Mouse (Mus musculus): ENCODE measurements at regions not wholly inside any gene's neighbourhood (a gene's known extent, or its start where the extent isn't known, plus 50 kb on each side); places are given as distances from the start of the nearest gene placed in this dataset.
"Not testable (repeated sequence)": the region's sequence is repeated elsewhere in the genome, so short reads cannot be mapped to it uniquely, and the experiment has no call there.

DNA sequence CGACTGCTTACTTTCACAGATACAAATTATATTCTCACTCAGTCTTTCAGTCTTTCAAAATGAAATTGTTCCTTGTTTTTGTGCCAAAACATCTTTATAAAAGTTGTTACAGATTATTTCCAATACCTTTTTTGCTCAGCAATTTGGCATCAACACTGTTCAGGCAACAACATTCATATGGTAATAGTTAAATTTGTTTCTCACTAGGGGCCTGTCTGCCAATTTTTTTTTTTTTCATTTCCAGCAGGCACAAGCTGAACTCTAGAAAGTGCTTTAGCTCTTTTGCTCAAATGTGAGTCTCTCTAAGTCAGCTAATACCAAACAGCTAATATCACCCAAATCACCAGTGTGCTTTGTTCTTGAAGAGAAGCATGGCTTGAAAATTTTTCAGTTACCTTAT, 199.4 kb downstream of the Antxr2 start:
- no peak for DNase-seq (ENCODE audit: low spot score)

DNA sequence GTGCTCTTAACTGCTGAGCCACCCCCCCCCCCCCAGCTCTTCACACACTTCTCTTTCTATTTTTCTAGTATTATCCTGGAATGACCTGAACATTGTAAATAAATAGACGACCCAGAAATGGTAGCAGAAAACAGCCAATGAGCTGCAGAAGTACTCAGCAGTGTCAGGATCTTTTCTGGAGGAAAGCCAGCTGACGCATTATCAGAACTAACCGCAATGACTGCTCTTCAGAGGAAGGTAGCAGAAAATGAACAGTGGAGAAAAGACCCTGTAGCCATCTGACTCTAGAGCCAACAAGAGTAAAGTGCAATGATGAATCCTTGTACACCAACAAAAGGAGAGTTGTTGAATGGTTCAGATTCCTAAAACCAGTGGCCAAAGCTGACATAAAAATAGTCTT, 213.4 kb downstream of the Antxr2 start:
- DNase-seq (ENCODE audit: low spot score) = no peak

DNA sequence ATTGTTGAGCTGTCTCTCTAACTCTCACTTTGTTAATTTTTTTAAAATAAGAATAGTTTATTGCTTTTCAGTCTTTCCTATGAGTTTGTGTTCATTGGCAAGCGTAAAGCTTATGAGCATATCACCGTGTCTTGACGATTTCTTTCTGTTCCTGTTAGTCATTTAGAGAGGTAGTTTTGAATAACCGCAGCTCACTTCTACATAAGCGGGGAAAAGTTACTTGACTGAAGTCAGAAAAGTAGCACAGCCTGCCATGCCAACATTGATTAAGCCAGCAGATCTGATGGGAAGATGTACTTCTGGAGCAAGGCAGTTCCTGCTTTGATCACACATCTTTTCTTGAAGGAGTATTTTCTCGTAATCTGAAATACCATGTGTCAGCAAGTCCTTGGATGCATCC, 215.5 kb downstream of the Antxr2 start:
- DNase-seq (ENCODE audit: low spot score) = no peak

DNA sequence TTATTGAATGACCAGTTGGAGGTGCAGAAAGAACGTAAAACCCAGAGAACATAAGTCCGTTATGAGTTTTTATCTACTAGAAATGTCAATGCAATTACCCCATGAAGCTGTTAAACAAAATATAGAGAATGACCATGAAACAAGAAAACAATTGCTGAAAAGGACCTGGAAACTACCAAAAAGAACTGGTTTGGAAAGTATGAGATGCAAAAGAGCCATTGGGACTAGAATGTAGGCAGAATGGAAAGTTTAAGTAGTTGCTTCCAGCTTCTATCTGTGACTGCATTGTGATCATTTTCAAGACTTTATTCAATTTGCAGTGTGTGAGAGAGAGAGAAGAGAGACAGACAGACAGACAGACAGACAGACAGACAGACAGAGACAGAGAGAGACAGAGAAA, 216.1 kb downstream of the Antxr2 start:
- no peak for DNase-seq (ENCODE audit: low spot score)

DNA sequence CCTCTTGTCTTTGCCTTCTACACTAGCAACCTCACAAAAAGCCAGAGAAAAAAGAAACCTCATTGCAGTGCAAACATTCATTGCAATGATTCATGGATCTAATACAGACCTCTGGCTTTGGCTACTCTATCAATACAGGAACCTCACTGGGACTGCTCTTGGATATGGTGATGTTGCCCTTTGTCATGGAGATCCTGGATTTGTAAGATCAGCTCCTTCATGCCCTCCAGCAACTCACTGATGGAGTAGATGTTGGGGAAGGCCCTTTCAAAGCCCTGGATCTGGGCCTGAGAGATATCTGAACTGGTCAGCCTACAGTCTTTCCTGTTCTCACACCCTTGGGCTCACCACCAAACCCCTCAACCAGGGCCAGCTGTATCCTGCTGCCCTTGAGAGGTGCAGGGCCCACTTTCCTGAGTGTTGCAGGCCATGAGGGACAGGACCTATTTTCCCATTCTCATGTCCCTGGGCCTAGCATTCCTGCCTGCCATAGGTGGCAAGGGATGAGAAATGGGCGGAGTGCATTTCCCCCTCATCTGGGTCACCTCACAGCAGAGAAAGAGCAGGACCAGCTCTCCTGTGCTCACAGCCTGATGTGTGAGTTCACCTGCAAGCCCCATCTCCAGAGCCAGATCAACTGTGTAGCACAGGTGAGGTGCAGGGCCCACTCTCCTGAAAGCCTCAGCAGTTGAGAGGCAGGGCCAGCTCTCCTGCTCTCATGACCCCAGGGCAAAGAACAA, 218.1 kb downstream of the Antxr2 start:
- DNase-seq (ENCODE audit: low spot score) = no peak

DNA sequence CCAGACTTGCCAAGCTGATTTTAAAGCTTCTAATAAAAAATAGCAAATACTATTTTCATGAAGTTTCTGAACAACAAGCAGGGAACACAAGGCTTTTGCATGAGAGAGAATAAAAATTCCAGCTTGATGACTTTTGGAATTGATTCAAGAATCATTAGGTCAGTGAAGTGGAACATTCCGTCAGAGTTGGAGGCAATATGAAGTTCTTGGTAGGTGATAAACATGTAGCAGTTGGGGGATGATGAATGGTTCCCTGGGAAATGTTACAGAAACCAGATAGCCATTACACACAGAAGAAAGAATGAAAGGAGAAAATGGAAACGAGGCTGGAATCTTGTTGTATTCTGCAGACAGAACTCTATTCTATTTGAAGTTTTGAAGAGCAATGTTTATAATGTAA, 221.8 kb downstream of the Antxr2 start:
- no peak for DNase-seq (ENCODE audit: low spot score)

DNA sequence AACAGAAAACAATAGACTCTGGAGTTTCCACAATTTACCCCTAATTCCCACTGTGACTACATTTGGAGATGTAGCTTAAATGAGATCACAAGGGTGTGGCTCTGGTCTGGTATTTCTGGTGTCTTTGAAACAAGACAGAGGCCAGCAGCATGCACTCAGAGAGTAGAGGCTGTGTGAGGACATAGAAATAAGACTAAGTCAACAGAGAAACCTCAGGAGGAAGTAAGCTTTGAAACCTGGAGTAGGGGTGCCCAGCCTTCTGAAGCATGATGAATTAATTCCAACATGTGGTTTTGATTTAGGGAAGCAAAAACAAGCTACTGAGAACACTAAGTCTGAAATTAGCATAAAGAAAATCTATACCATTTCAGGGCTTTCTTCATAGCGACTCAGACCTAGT, 223.7 kb downstream of the Antxr2 start:
- DNase-seq (ENCODE audit: low spot score) = no peak

DNA sequence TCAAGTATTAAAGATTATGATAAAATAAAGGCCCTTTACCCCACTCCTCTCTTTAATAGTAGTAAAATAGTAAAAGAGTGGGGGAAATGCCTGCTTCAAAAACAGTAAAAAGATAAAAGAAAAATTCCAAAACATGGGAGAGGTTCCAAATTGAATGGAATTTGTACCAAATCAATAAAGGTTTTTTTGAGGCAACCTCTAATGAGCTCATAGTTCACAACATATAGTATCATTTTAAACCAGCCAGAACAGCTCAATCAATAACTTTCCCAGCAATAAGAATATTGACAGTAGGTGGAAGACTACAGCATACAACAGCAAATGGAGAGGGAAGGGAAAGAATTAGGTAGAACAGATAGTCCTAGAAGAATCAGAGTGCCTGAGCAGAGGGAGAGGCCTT, 224.1 kb downstream of the Antxr2 start:
- no peak for DNase-seq (ENCODE audit: low spot score)

DNA sequence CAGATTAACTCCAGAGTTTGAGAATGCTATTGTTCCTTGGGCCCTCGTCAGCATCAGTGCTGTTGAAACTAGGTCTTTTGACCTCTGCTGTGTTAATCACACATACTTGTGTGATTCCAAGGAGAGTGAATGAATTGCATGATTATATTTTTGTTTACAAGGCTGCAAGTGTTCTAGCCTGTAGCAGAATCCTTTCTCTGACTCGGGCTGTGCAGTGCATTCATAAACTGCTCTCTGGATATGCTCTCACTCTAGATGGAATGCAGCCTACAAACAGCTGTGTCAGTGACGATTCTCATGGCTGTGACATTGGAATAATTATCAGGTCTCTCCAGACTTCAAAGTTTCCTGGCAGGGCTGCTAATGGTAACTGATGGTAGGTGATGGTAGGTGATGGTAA, 230.8 kb downstream of the Antxr2 start:
- DNase-seq (ENCODE audit: low spot score) = no peak

DNA sequence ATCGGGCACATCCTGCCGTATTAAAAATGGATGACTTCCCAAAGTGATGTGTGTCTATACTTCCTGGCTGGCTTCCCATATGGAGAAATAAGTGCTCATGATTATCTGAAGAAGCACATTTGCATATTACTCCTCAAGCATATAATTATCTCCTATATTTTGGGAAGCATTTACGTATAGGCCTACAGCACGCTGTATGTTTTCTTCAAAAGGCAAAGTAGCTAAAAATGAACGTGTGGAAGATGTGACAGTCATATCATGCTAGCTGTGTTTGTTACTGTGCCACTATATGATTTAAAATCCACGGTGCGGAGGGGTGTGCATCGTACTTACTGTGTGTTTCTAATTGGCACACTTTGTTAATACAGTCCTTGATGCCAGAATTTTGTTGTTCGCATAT, 242.7 kb downstream of the Antxr2 start:
- DNase-seq (ENCODE audit: low spot score) = no peak

DNA sequence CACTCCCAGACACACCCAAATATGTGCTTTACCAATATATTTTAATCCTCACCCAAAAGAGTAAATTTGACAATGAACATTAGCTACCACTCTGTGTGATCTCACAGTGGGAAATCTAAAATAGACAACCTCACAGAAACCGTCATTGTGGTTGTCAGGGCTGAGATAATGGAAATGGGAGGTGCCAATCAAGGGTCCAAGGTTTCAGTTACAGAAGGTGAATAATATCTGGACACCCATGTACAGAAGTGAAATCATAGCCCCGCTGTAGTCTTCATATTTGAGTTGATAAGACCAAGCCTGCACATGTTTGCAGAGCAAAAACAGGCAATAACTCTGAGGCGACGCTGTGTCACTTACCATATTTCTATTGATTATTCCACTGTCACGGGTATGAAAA, 243.8 kb downstream of the Antxr2 start:
- DNase-seq (ENCODE audit: low spot score) = no peak

DNA sequence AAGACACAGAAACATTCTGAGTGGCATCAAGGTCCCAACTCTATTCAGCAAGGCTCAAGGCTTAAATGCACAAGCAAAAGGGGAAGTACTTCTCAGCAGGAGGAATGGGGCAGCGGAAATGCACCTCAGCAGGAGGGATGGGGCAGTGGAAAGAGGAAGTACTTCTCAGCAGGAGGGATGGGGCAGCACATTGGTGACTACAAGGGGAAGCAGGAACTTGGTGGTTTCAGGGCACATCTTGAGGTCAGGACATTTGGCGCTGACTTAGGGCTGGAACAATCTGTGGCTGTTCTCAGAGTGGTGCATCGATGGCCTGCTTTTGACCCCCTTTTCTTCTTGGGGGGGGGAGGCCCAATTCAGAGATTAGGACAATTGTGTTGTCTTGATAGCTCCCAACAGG, 255.7 kb downstream of the Antxr2 start:
- DNase-seq (ENCODE audit: low spot score) = not testable (repeated sequence)

DNA sequence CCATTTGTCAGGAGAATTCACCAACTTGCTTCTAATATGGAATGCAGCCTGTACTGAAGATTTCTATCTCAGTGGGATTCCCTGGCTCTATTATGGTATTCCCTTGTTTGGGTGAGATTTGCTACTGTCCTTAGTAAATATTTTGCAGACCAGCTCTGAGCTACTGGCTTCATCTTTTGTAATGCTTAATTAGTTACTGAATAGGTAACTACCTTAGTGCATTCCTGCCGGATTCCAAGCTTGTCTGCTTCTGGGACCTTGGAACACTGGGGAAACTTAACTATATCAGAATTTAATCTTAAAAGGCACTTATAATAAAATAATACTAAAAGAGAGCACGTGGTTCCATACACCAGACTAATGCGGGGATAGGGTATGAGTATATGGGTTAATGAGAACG, 257.4 kb downstream of the Antxr2 start:
- DNase-seq (ENCODE audit: low spot score) = not testable (repeated sequence)

DNA sequence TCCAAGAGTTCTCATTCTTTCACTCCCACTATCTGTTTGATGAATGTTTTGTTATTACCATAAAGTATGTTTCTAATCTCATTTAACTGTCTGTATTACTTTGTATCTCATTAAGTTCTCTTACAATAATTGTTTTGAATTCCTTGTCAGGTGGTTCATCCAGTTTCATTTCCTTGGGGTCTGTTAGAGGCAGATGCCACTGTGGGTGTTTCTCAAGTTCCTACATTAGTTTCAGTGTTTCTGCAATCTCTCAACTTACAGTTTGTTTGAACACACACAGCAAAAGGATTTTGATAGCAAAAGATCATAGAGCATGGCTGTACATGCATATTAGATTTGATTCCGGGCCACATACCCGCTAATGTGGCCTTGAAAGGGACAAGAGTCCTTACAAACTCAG, 280.5 kb upstream of the Gk2 start:
- no peak for DNase-seq (ENCODE audit: low spot score)

DNA sequence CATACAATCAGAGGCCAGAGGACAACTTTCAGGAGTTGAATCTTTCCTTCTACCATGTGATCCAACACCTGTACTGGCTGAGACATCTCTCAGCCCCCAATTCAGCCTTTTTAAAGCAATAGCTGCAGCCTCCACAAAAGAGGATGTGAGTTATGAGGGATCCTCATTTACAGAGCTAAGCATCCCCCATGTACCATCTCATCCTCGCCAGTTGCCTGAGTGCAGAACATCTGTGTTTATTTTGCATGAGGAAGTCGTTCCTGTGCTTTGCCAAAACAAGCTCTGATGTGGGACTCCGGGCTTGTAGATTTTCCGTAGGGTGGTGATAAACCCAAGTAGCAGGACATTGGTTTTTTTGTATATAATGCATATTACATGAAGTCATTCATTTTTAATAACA, 274.1 kb upstream of the Gk2 start:
- no peak for DNase-seq (ENCODE audit: low spot score)

DNA sequence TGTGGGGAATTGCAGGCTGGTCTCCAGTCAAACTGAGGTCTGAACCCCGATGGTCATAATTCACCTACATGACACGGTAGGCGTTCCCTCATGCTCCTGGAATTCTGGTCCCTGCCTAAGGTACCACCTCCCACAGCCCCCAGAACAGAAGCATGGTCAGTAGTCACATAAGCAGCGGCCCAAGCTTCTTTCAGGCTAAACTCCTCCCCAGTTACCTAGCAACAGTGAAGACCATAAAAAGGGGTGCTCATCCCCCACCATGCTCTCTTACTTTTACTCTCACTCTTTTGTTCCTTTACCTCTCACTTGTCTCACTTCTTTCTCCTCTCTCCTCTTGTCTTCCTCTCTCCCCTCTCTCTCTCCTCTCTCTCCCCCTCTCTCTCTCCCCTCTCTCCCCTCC, 262.5 kb upstream of the Gk2 start:
- DNase-seq (ENCODE audit: low spot score) = not testable (repeated sequence)

DNA sequence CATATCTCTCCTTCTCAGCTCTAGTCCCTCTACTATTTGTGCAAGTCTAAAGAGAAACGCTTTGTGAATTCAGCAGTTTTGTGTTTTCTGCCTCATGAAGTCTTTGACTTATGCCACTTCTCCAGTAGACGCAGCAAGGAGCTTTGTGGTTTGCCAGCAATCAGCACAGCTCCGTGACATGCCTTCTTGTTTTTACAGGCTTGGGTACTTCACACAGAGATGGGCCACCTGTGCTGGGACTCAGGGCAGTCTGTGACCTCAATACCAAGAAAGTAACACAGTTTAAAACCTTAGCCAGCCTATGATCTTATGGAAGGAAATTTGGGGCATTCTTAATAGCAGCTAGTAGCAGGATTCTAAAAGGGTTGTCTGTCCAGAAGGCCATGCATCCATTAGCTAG, 248.4 kb upstream of the Gk2 start:
- DNase-seq (ENCODE audit: low spot score) = no peak

DNA sequence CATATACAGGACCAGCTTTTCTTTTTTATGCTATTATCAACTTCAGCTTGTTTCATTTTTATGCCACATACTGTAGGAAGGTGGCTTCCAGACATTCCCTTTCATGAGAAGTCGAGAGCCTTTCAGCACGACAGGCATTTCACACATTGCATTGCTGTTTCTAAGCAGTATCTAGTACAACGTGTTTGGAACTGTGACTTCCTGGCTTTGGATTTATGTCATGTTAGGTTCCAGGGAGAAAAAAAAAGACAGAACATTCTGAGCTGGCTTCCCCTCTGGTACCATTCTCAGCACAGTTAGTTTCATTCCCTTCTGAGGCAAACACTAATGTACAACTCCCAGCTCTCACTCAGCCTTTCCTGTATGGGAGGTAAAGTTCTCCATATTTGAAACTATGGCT, 243.7 kb upstream of the Gk2 start:
- DNase-seq (ENCODE audit: low spot score) = no peak

DNA sequence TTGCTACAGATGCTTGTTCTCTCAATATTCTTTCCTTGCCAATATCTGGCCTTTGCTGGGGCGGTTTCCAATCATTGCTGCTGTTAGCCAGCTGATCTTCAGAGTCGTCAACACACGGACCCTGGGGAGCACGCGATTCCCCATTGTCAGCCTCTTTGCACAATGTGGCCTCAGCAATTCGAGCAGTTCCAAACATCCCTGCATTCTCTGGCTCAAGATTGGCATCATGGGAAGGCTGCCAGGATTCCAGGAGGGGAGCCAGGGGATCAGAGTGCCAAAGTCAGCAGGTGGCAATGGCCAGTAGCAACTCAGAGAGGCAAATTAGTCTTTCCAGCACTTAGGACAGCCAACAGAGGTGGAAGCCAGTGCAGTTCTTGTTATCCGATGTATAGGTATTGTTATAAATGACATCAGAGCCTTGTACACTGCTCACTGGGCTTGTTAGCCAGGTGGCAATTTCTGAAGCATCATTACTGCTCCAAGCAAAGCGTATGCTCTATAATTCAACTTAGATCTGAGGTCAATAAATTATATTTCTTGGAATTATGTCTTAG, 240.8 kb upstream of the Gk2 start:
- DNase-seq (ENCODE audit: low spot score) = peak; percentile 10

DNA sequence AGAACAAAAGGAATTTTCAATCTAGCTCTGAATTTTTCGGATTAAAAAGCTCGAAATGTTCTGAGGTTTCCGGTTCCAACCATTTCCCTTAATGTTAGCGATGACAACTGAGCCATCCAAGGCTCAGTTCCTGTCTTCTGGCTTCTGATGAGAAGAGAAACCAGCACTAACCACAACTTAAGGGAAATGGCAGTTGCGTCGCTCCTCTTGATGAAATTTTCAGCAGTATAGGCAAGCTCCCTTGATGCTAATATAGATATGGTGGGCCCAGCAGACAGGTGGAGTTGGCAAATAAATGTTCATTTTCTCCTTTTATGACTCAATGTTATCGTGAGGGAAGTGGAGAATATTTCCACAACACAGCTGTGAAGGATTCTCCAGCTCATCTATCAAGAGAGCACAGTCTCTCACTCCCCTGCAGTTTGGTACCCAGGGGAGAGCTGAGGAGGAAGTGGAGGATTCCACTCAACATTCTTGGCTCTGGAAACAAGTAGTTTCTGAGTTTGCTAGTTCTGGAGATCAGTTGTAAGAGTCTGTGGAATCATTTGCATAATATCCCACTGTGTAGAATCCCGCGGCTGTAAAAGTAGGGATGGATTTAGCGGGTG, 236.6 kb upstream of the Gk2 start:
- DNase-seq (ENCODE audit: low spot score) = no peak

DNA sequence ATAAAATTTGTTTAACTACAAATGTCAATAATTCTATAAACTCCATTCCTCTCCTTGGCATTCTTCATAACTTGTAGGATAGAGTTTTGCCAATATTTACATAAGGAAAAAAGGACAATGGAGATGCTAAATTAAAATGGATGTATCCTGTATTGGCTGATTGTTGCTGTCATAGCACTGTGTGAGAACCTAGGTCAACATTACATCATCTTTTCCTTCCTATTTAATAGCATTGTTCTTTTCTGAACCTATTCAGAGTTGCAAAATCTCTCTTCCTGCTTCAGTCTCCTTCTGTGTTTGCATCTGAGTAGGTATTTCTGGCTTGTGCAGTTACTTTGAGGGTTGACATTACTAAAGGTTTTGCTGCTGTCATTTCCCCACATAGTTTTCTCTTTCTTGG, 228.6 kb upstream of the Gk2 start:
- no peak for DNase-seq (ENCODE audit: low spot score)

DNA sequence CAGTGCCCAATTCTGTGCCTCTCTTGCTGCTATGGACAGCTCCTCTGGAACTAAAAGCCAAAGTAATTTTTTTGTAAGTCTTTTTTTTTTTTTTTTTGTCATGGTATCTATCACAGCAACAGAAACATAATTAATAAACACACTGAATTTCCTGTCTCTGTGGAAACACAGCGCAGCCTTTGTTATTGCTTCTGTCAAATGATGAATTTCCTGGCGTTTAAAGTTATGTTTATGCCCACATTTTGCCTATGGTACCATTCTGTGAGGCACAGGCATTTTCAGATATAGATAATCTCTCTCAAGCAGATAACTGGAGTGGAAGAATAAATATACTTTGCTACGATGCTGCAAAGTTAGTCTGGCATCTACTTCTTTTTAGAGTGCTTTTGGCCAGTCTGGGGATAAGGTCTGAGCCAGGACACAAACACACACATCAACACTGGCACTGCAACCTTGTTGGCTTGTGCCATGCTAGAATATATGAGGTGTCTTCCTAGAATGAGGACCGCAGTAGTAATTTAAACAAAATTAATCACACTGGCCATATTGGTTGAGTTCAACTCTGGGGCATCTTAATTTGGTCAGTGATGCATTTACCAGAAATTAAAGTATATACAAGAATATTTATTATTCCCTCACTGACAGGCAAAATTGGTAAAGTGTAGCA, 227.9 kb upstream of the Gk2 start:
- DNase-seq (ENCODE audit: low spot score) = no peak

DNA sequence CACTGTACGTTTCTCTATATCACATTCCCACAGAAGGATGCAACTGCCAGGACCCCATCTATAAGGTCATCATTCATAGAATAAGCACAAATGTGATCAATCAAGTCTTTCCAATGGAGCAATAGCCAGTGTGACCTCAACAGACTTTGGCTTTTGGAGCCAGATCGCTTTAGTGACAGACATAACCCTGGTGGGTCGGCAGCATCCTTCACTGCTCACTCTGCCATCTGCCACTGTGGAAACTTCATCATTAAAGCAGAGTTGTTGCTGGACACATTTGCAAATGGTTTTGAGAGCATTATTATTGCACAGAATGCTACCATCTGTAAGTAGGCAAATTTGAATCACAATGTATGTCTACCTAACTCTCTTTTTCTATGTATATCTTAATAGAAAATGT, 212.9 kb upstream of the Gk2 start:
- DNase-seq (ENCODE audit: low spot score) = no peak
